In genomic region chr4:97838651-97839050, GRCm38 (mm10) we compare ENCODE assay signal across 11 mouse cellular contexts.
DNase-seq lines count a peak whose midpoint lies in the region; ATAC-seq and TF ChIP-seq lines count a peak whose summit lies in the region.
"Had no signal": no experiment of that assay in that cellular context is flagged by ENCODE, and none has a peak within 500 bp of the region (broad histone marks: within the 10 kb centered on the region; RNA-seq: fewer than 3 reads in every experiment).

No protein-coding gene starts in this region.

- ATAC-seq in heart, embryonic 11.5 days (replicated peaks; ENCODE audit: insufficient number of reproducible peaks, low FRiP score, low TSS enrichment): peak; percentile 58
- no peak for ATAC-seq in stomach, embryonic 15.5 days (ENCODE audit: insufficient read depth, low FRiP score, low read depth)
- ATAC-seq in stomach, postnatal 0 days (ENCODE audit: low FRiP score, low TSS enrichment): no peak
- no peak for ATAC-seq in kidney, embryonic 16.5 days (ENCODE audit: low FRiP score, low TSS enrichment)
- no peak for ATAC-seq in midbrain, embryonic 11.5 days (ENCODE audit: low FRiP score)
- ATAC-seq in granulocyte monocyte progenitor cell, adult 5-6 weeks (replicated peaks; ENCODE audit: poor library complexity, severe bottlenecking): no peak

- peaks cover 56% of the 10 kb centered on the region for H3K4me1 ChIP-seq in heart, embryonic 11.5 days (ENCODE audit: control insufficient read depth, insufficient read depth, low read length)
- H3K4me1 ChIP-seq in stomach, embryonic 15.5 days: peaks cover 22% of the 10 kb centered on the region
- H3K4me1 ChIP-seq in stomach, postnatal 0 days (replicated peaks; ENCODE audit: control insufficient read depth, insufficient read depth): peaks cover 10% of the 10 kb centered on the region
- H3K4me1 ChIP-seq in kidney, embryonic 16.5 days (ENCODE audit: insufficient read depth, low read length): peaks cover 41% of the 10 kb centered on the region
- peaks cover 18% of the 10 kb centered on the region for H3K4me1 ChIP-seq in midbrain, embryonic 11.5 days (ENCODE audit: control insufficient read depth, insufficient read depth, low read length)

- intact Hi-C loops in heart, postnatal 25 days (cut with DNase I): no loop called here

- H3K36me3 ChIP-seq in heart, embryonic 11.5 days (ENCODE audit: control insufficient read depth, insufficient read depth, low read length): no peaks in the 10 kb centered on the region
- no peaks in the 10 kb centered on the region for H3K36me3 ChIP-seq in stomach, embryonic 15.5 days
- no peaks in the 10 kb centered on the region for H3K36me3 ChIP-seq in stomach, postnatal 0 days (ENCODE audit: control insufficient read depth, insufficient read depth, low read length)
- no peaks in the 10 kb centered on the region for H3K36me3 ChIP-seq in kidney, embryonic 16.5 days (ENCODE audit: insufficient read depth, low read length)
- no peaks in the 10 kb centered on the region for H3K36me3 ChIP-seq in midbrain, embryonic 11.5 days (ENCODE audit: control insufficient read depth, insufficient read depth, low read length)
- H3K36me3 ChIP-seq: midbrain, embryonic 12.5 days had no signal

- no peak overlapping the region for H3K4me3 ChIP-seq in heart, embryonic 11.5 days (ENCODE audit: low read depth, low read length)
- H3K4me3 ChIP-seq in stomach, embryonic 15.5 days (replicated peaks): no peak overlapping the region
- no peak overlapping the region for H3K4me3 ChIP-seq in stomach, postnatal 0 days (ENCODE audit: low read depth, low read length)
- H3K4me3 ChIP-seq in kidney, embryonic 16.5 days (ENCODE audit: low read length): no peak overlapping the region
- no peak overlapping the region for H3K4me3 ChIP-seq in midbrain, embryonic 11.5 days (ENCODE audit: low read depth, low read length)
- H3K4me3 ChIP-seq: midbrain, embryonic 12.5 days had no signal

- H3K9me3 ChIP-seq in heart, embryonic 11.5 days (replicated peaks; ENCODE audit: control insufficient read depth, low read length): no peaks in the 10 kb centered on the region
- no peaks in the 10 kb centered on the region for H3K9me3 ChIP-seq in stomach, embryonic 15.5 days
- no peaks in the 10 kb centered on the region for H3K9me3 ChIP-seq in stomach, postnatal 0 days (ENCODE audit: control insufficient read depth, low read length)
- H3K9me3 ChIP-seq in kidney, embryonic 16.5 days (ENCODE audit: low read length): no peaks in the 10 kb centered on the region
- no peaks in the 10 kb centered on the region for H3K9me3 ChIP-seq in midbrain, embryonic 11.5 days (ENCODE audit: control insufficient read depth, low read length)
- H3K9me3 ChIP-seq: midbrain, embryonic 12.5 days had no signal

- peak overlapping the region; percentile 89 for H3K27ac ChIP-seq in heart, embryonic 11.5 days (ENCODE audit: low read depth, low read length)
- H3K27ac ChIP-seq in stomach, embryonic 15.5 days: peak overlapping the region; percentile 61
- no peak overlapping the region for H3K27ac ChIP-seq in stomach, postnatal 0 days (replicated peaks)
- peak overlapping the region; percentile 30; the same call in 1 of the 2 replicates for H3K27ac ChIP-seq in kidney, embryonic 16.5 days (ENCODE audit: low read length)
- H3K27ac ChIP-seq in midbrain, embryonic 11.5 days (ENCODE audit: low read depth, low read length): no peak overlapping the region

- no peaks in the 10 kb centered on the region for H3K27me3 ChIP-seq in heart, embryonic 11.5 days (ENCODE audit: control insufficient read depth, insufficient read depth, low read length)
- H3K27me3 ChIP-seq in stomach, embryonic 15.5 days (replicated peaks): no peaks in the 10 kb centered on the region
- no peaks in the 10 kb centered on the region for H3K27me3 ChIP-seq in stomach, postnatal 0 days (ENCODE audit: control insufficient read depth, insufficient read depth, low read length)
- peaks cover 16% of the 10 kb centered on the region for H3K27me3 ChIP-seq in kidney, embryonic 16.5 days (ENCODE audit: insufficient read depth, low read length)
- peaks cover 73% of the 10 kb centered on the region for H3K27me3 ChIP-seq in midbrain, embryonic 11.5 days (ENCODE audit: control insufficient read depth, insufficient read depth, low read length)

- no peak for TF ChIP-seq EP300 in stomach, postnatal 0 days (optimal IDR thresholded peaks at IDR 0.05)

- H3K4me2 ChIP-seq in heart, embryonic 11.5 days: no peak overlapping the region; the same call in 1 of the 2 replicates
- no peak overlapping the region for H3K4me2 ChIP-seq in stomach, embryonic 15.5 days
- H3K4me2 ChIP-seq in stomach, postnatal 0 days (replicated peaks; ENCODE audit: low read depth): no peak overlapping the region
- no peak overlapping the region for H3K4me2 ChIP-seq in kidney, embryonic 16.5 days (replicated peaks; ENCODE audit: low read depth, low read length)
- H3K4me2 ChIP-seq in midbrain, embryonic 11.5 days: no peak overlapping the region
- H3K4me2 ChIP-seq: midbrain, embryonic 12.5 days had no signal

- 62% methylated on average over 3 of the region's 3 CpGs for WGBS in heart, embryonic 11.5 days (ENCODE audit: insufficient replicate concordance)
- 43% methylated on average over 3 of the region's 3 CpGs for WGBS in stomach, embryonic 15.5 days
- 24% methylated on average over 3 of the region's 3 CpGs for WGBS in stomach, postnatal 0 days
- 53% methylated on average over 3 of the region's 3 CpGs for WGBS in kidney, embryonic 16.5 days
- WGBS in midbrain, embryonic 11.5 days: 71% methylated on average over 3 of the region's 3 CpGs

- H3K9ac ChIP-seq in heart, embryonic 11.5 days (ENCODE audit: low read depth, low read length): peak overlapping the region; percentile 39; the same call in 1 of the 2 replicates
- no peak overlapping the region for H3K9ac ChIP-seq in stomach, embryonic 15.5 days
- H3K9ac ChIP-seq in stomach, postnatal 0 days (ENCODE audit: low read length): no peak overlapping the region
- H3K9ac ChIP-seq in kidney, embryonic 16.5 days (replicated peaks; ENCODE audit: low read length): no peak overlapping the region
- H3K9ac ChIP-seq in midbrain, embryonic 11.5 days (ENCODE audit: low read length): no peak overlapping the region
- H3K9ac ChIP-seq: midbrain, embryonic 12.5 days had no signal

- DNase-seq in heart, postnatal 25 days (ENCODE audit: low spot score): no peak
- DNase-seq in stomach, postnatal 0 days (ENCODE audit: low spot score): no peak
- no peak for DNase-seq in midbrain, embryonic 11.5 days (ENCODE audit: low spot score, missing footprints)
- DNase-seq in MN1 (ENCODE audit: low spot score): no peak
- DNase-seq: cerebellum, adult 2 months; gastrocnemius, postnatal 14 days had no signal

- TF ChIP-seq CTCF in stomach, postnatal 0 days (IDR thresholded peaks at IDR 0.05; ENCODE audit: low read depth): no peak

Comparison
In these comparisons a context has a peak if more than half of its experiments do, and no peak if none do; other contexts are left out.
1. H3K27ac ChIP-seq: peak in heart, embryonic 11.5 days (single experiment), stomach, embryonic 15.5 days (single experiment) and kidney, embryonic 16.5 days (single experiment); none in stomach, postnatal 0 days (single experiment) and midbrain, embryonic 11.5 days (single experiment).